Mouse (Mus musculus) embryonic stem cell, embryonic (primary cell): ENCODE results near the gene Astn2.
"Not testable (repeated sequence)": the region's sequence is repeated elsewhere in the genome, so short reads cannot be mapped to it uniquely, and the experiment has no call there.

Experiments used
- CTCF ChIA-PET, 4 experiments: fragments of 300-600 bp in 2 of 4; fragments of 350-600 bp in 2 of 4; sonication (Branson Sonifier 250); formaldehyde crosslinking; loops; one replicate each; lab custom pipeline; 2022; ENCODE audit warnings: inconsistent platforms in 2 of 4; lab: Charles Lee
- POLR2A ChIA-PET, 4 experiments: fragments of 300-600 bp in 2 of 4; fragments of 350-600 bp in 2 of 4; sonication (Branson Sonifier 250); formaldehyde crosslinking; loops; one replicate each; lab custom pipeline; 2022; ENCODE audit warnings: antibody characterized with exemption in 4 of 4, inconsistent platforms in 1 of 4; lab: Charles Lee

Gene Astn2

DNA sequence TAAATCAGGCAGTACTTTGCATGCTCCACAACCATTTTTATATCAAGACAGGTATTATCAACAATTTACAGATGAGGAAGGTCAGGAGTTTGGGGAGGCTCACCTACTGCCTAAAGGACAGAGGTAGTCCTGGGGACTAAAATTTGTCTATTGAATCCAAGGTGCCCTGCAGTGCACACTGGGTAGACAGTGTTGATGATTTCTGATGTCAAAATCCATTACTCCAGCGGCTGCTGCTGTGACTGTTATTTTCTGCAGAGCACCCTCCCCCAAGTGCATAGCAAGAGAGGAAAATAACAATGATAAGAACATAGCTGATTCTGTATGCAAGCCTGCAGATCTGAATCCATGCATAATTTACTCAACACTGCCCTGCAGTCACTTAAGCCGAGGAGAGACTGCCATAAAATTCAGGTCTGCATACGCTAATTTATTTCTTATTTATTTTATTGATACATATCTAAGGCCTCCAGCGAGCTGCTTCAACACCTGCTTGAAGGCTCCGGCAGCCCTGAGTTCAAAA, 660.3 kb downstream of the Astn2 start:
- ChIA-PET CTCF (no interaction called here), POLR2A (no interaction called here)

DNA sequence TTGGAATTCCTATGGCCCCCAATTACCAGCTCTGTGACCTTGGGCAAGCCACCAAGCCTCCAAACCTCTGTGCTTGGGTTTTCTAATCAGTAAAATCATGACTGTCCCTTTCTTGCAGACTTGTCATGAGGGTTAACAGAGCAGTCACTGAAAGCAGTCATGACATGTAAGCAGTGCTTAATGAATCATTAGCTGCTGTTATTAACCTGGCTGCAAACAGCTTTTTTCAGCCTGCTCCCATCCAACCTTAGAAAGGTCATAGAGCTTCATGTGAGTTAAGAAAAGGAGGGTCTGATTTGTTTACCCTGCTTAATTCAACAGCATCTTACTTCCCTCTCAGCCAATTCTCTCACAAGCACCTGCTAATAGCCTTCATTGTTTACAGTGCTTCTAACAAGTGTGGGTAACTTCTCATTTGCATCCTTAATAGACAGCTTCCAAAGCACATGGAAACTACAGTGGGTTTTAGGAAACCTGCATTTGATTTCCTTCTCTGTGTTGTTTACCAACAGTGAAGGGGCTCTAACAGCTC, 661.2 kb downstream of the Astn2 start:
- ChIA-PET CTCF (no interaction called here), POLR2A (interaction anchor here in 1 of 4 experiments (0.9 kb wide), 1 partner anchor 23 kb away, joined by 3 read pairs; no protein-coding TSS in a partner anchor)

DNA sequence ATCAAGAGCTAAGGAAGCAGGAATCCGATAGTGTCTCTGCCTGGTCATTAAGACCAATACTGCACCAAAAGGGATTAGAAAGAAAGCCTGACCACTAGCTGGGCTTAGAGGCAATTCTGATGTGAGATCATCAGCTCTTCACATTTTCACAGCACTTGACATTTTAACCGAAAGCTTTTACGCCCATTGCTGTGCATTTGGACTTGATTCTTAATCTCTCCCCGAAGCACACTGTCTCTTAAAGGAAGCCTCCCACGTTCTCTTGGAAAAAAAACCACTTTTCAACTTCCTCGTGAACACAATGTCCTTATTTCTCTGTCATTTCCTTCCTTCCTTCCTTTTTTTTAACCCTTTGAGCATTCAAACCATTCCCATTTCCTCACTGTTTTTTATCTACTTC, 680.0 kb downstream of the Astn2 start:
- POLR2A ChIA-PET = no interaction called here
- CTCF ChIA-PET = no interaction called here

DNA sequence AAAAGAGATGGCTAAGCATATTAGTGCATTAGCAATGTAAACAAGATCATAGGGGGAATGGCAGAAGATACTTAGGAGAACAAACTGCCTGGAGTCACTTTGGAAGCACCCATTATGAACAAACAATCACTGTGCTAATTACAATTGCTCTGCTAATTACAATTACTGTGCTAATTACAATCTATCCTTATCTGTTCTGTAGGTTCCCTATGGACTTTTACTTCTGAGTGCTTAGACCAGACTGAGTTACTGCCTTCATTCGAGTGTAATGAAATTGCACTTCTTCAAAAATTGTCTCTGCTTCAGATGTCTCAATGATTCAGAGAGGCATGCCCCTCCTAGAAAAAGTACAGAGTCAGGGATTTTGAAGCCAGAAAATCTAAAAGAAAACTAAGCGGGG, 684.8 kb downstream of the Astn2 start:
- POLR2A ChIA-PET = interaction anchor here in 1 of 4 experiments (0.8 kb wide), 1 partner anchor 23 kb away, joined by 3 read pairs; no protein-coding TSS in a partner anchor
- CTCF ChIA-PET = no interaction called here

DNA sequence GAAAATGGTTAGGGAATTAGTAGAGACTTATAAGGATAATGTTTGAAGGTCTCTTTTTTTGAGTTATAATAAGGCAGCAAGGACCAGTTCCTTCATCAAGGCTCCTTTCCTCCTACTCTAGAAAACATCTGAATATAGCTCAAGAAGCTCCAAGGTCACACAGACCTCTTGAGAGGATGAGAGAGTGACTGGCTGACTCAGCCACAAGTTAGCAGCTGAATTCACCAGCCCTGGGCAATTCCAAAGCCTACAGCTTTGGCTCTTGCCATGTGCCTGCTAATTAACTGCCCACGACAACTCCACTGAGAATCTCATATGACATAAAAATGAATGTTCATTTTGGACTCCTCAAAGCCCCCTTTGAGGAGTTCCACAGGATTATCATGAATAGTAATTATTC, 686.5 kb downstream of the Astn2 start:
- ChIA-PET CTCF (no interaction called here), POLR2A (no interaction called here)

DNA sequence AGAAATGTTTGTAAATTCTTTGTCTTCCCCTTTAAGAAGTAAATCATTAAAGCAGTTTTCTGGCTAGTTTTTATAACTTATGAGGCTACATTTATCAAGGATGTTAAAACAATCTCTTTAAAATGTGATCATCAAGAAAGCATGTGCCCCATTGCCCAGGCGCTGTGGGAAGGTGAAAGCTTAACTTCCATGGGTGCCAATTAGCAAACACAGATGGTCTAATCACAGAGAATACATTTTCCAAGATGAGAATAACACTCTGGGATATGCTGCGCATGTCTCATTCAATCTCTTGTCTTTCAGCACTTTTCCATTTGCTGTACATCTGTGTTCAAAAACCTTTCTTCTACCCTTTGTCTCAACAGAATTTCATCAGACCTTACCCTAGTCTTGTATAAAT, 688.3 kb downstream of the Astn2 start:
- POLR2A ChIA-PET = no interaction called here
- CTCF ChIA-PET = no interaction called here

DNA sequence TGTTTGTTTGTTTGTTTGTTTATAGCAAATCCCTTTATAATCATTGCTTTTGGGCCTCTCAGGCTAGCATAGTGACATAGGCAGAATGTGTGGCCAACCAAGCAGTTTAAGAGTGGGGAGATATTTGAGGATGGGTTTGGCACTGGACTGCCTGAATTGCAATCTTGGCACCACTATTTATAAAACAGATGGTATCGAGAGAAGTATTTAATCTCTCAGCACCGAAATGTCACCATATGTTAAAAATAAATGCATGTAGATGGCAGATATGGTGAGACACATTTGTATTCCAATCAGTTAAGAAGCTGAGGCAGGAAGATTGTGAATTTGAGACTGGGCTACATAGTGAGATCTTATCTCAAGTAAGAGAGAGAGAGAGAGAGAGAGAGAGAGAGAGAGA, 692.7 kb downstream of the Astn2 start:
- ChIA-PET CTCF (no interaction called here), POLR2A (no interaction called here)

DNA sequence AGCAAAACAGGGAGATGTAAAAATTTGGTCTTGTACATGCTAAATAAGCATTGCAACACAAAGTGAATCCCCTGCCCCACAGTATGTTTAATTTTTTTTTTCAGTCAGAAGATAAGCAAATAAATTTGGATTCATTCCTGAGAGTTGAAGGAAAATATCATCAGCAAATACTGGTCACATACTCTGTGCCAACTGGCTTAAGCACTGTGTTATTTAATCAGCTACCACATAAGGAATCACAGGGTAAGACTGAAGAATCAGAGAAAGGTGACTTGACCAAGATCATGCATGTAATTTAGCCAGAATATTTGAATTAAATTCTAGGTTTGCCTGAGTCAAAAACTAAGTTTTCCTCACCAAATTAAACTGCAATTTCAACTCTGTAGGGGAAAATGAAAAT, 693.8 kb downstream of the Astn2 start:
- ChIA-PET POLR2A (no interaction called here), CTCF (no interaction called here)

DNA sequence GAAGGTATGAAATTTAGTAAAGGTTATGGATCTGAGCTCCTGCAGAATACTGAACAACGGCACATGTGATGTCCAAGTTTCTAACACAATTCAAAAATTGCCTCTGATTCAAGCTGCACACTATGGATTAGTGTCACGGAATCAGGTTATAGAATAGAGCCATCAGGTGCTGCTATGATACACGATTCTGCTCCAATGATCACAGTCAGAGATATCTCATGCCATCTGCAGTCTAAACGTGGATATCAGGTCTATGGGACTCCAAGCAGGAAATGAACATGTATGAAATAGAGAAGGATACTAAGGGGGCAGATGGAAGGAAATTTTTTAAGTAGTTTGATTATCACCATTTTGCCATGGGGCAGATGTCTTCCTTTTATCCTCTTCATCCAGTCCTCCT, 702.6 kb downstream of the Astn2 start:
- ChIA-PET CTCF (no interaction called here), POLR2A (no interaction called here)

DNA sequence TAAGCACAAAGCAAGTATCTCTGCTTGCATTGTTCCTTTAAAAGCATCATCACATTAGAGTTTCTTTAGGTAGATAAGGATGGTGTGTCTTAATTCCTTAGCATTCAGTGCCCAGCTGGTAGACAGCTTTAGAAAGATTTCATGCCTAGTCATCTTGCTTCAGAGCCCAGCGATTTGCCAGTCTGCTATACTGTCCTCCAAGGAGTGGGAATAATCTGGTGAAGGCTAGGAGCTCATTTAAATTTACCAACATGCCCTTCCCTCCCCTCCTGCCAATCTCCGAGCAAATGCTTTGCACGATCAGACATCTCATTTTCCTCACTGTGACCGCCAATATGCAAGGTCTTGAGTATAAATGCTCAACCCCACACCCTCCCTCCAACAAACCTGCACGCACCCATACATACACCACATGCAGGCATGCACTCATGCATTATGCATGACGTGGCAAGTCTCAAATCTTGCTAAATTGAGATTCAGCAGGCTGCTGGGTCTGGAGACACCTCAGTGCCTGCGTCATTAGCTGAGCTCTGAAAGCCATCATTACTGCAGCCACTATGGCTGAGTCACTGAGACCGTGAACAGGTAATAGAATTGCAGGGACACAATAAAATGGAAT, 704.6 kb downstream of the Astn2 start:
- POLR2A ChIA-PET = no interaction called here
- CTCF ChIA-PET = no interaction called here

DNA sequence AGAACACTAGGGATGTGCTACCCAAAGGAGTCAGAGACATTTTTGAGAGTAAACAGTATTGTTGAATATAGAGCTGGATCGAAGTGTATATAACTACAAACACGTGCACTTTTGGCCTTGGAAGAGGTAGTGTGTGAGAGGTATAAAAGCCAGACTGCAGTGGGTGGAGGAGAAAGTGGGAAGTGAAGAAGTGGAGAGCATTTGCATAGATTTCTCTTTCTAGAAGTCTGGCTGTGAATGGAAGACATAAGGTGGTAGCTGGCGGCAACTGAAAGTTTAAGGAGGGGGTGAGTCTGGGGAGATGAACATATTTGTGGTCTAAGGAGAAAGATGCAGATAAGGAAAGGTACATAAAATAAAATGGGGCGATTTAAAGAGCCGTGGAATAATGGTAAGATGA, 709.2 kb downstream of the Astn2 start:
- POLR2A ChIA-PET = no interaction called here
- CTCF ChIA-PET = no interaction called here

DNA sequence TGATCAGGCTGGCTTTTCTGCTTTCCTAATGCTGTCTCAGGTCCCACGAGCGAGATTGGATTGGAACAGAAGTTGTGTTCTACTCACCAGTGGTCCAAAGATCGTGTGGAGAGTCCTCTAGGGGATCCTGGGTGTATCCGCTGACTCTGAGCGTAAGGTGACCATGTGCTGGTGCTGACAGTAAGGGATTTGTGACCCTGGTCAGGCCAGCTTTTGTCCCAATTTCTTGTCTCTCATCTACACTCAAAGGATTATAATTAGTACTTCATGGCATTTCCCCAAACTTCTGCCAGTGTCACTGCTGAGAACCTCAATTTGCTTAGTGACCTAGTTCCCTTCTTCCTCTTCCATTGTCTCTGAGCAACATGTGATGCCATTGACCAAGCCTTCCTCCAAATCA, 710.4 kb downstream of the Astn2 start:
- ChIA-PET CTCF (no interaction called here), POLR2A (no interaction called here)

DNA sequence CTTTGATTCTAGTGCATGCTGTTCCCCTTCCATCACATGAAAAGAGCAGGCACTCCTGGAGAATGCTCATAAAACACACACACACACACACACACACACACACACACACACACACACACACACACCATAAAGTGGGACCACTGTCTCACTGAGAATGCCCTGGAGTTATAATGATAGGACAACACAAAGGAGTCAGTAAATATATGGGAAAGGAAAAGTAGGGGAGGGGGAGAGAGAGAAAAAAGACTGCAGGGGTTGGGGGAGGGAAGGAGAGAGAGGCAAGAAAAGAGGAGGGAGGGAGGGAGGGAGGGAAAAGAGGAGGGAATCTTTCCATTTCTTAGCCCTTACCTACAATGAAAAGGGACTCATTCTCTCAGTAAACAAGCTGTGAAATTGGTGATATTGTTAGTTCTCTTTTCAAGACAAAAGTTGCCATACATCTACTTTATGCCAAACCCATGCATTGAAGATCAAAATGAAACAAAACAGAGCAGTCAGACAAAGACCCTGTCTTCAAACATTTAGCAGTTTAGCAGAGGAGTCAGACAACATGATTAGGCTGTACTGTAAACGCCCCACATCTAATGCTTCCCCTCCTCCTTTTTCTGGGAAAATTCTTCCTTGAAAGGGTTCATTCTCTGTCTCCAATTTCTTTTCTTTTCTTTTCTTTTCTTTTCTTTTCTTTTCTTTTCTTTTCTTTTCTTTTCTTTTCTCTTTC, 717.2 kb downstream of the Astn2 start:
- CTCF ChIA-PET = no interaction called here
- POLR2A ChIA-PET = interaction anchor here in 1 of 4 experiments (0.7 kb wide), 1 partner anchor 18 kb away, joined by 7 read pairs; no protein-coding TSS in a partner anchor

DNA sequence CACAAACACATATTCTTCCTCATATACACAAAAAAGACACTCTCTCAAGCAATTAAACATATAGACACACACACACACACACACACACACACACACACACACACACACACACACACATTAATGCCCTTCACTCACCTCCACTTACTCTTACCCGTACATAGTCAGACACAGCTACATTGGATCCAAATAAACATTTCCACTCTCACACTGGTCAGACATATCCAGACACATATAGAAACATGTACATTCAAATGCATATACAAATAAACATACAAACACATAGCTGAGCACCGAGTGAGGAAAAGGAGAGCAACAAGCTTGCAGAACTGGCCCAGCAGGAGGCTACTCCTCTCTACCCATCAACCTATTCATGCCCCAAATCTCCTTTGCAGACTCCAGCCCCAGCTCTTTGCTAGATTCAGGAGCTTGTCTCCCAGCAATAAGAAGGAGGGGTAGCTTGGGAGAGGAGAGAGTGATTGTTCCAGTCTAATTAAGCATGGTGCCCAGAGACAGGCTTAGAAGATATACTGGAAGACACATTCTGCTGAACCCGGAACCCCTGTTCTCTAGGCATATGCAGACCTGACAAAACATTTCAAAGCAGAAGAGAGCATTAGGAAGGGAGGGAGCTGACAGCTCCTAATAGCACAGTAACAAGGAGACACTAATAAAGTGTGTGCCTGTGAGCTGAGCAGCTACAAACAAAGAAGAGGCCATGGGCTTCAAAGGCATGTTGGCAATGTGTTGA, 718.0 kb downstream of the Astn2 start:
- POLR2A ChIA-PET = interaction anchor here in 1 of 4 experiments (0.7 kb wide), 1 partner anchor 19 kb away, joined by 7 read pairs; no protein-coding TSS in a partner anchor
- CTCF ChIA-PET = no interaction called here

DNA sequence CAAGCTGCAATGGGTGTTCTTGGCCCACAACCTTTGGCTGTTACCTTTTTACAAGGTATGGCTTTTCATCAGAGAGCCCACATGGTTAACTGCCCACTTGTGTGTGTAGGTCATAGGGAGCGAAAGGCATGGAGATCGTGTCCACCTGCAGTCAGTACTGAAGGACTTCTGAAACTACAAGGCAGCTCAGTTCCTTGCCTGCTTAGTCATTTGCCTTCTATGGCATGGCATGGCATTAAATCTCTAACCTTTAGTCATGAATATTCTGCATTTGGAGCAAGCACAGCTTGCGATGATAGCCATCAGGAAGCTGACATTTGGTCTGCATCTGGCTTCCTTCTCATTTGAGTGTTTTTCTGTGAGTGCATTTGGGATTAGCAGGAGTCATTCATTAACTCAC, 720.0 kb downstream of the Astn2 start:
- CTCF ChIA-PET = no interaction called here
- POLR2A ChIA-PET = no interaction called here

DNA sequence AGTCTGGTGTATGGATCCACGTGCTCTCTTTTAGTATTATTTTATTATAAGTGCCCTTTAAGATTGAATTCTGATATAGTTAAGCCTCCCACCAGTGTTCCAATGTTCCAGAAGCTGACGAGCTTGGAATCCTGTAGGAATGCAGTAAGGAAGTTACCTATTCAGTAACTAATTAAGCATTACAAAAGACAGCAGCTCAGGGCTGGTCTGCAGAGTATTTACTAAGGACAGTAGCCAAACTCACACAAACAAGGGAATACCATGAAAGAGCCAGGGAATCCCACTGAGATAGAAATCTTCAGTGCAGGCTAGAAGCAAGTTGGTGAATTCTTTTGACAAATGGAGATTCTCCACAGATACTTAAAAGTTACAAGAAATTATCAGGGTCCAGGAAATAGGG, 724.6 kb downstream of the Astn2 start:
- CTCF ChIA-PET = not testable (repeated sequence)
- POLR2A ChIA-PET = interaction anchor here in 1 of 4 experiments (0.6 kb wide), 1 partner anchor 23 kb away, joined by 3 read pairs; no protein-coding TSS in a partner anchor

DNA sequence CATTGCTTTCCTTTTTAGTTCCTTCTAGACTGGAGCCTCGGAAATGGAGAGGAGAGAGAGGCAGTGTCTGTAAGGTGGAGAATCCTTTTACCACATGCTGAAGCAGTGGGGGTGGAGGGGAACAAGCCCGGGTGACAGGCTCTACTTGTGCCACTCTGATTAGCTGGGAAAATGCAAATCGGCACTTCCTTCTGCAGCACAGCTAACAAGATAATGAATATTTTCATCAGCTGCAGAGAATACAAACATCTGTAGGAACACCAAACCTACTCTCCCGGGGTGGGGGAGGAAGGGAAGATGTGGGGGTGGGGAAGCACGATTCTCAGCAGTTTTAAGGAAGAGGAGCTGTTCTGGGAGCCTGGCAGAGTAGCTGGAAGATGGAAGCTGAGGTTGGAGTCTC, 725.5 kb downstream of the Astn2 start:
- POLR2A ChIA-PET = no interaction called here
- CTCF ChIA-PET = no interaction called here

DNA sequence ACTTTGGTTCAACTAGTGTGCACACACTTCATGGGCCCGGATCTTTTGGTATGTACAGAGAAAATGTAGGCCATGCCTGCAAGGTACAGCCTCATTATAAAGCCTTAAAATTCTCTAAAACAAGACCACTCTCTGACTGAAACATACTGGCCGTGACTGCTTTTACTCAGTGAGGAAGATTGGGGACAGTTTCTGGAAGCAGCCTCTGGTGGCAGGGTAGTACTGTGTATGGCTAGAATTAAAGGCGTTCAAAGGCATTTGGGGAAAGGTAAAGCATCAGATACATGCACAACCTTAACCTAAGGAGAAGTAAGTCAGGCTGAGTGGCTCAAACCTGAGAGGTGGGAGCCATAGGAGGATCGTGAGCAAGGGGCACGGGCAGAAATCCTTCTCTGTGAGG, 725.9 kb downstream of the Astn2 start:
- POLR2A ChIA-PET = no interaction called here

DNA sequence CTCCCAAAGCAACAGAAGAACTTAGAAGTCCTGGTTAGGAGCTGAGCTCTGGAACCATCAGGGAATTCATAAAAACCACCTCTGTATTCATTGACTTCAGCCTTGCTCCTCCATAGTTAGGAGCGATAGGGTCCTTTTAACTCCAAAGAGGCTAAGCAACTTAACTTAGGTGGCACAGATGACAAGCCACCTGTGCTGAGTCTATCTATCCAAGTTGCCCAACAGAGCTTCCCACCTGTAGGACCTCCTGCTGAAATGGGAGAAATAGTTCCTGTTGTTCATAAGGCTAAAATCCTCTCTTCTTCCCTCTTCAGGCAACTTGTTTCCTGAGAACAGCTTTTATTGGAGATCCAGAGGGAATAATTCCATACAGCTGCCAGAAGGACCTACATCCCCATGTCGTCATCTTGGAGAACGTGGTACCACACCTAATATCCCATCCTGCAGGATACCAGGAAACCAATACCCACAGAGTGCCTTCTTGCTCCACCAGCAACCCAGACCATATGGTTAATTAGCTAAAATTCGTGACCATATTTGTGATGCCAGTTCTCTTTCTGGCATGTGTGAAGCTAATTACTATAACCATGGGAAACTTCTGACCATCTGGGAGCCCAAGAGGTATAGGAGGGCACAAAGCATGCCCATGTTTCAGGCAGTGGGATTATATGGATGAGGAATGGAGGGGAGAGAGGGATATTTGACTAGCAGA, 730.0 kb downstream of the Astn2 start:
- POLR2A ChIA-PET = no interaction called here
- CTCF ChIA-PET = no interaction called here

More for the DNA sequence above, 725.9 kb downstream of the Astn2 start:
- CTCF ChIA-PET = no interaction called here
